Comparison of ENCODE assay signal across 21 mouse cellular contexts in genomic region chr10:24341214-24341589, GRCm38 (mm10).
"Had no signal": no experiment of that assay in that cellular context is flagged by ENCODE, and none has a peak within 500 bp of the region (broad histone marks: within the 10 kb centered on the region; RNA-seq: fewer than 3 reads in every experiment).

No protein-coding gene starts in this region.

- DNase-seq: kidney, adult 18-20 months; kidney, adult 9 months; kidney, postnatal 14 days; kidney, postnatal 4 days; layer of hippocampus, adult 9-11 months; liver, postnatal 0 days; lung, embryonic 14.5 days; retina, postnatal 1 day; right cerebral cortex, postnatal 25 days; spleen, adult 18-20 months; thymus, postnatal 25 days had no signal

- H3K27ac ChIP-seq: liver, embryonic 14.5 days; macrophage; midbrain, embryonic 13.5 days; neural tube, embryonic 13.5 days; stomach, embryonic 15.5 days had no signal

- ATAC-seq: liver, postnatal 0 days; lung, postnatal 0 days; midbrain, embryonic 13.5 days; midbrain, embryonic 16.5 days had no signal

- H3K36me3 ChIP-seq: midbrain, embryonic 10.5 days; midbrain, embryonic 13.5 days; neural tube, embryonic 13.5 days; stomach, embryonic 15.5 days had no signal

- H3K4me1 ChIP-seq: midbrain, embryonic 10.5 days; midbrain, embryonic 13.5 days; neural tube, embryonic 13.5 days; stomach, embryonic 15.5 days had no signal

- H3K9me3 ChIP-seq: midbrain, embryonic 10.5 days; midbrain, embryonic 13.5 days; neural tube, embryonic 13.5 days; stomach, embryonic 15.5 days had no signal

- H3K9ac ChIP-seq: liver, embryonic 14.5 days; liver, postnatal 0 days; lung, embryonic 14.5 days; midbrain, embryonic 13.5 days; neural tube, embryonic 13.5 days; stomach, embryonic 15.5 days had no signal

- H3K4me2 ChIP-seq: liver, embryonic 11.5 days; lung, embryonic 14.5 days; midbrain, embryonic 13.5 days; neural tube, embryonic 13.5 days; stomach, embryonic 15.5 days had no signal

- H3K27me3 ChIP-seq: midbrain, embryonic 13.5 days; neural tube, embryonic 13.5 days; stomach, embryonic 15.5 days had no signal

- H3K4me3 ChIP-seq: midbrain, embryonic 10.5 days; midbrain, embryonic 13.5 days; myocyte; neural tube, embryonic 13.5 days; stomach, embryonic 15.5 days had no signal
